Mouse (Mus musculus) MEL (cell line): ENCODE measurements around the gene Gm39653.

Experiments used
- CTCF ChIP-seq, 3 experiments: IDR thresholded peaks in 2 of 3; conservative IDR thresholded peaks in 1 of 3; 2 replicates each; pipeline ENCODE4 v1.5.1; 2011 to 2012; ENCODE audit warnings: low read length in 3 of 3, low read depth in 2 of 3, mild to moderate bottlenecking in 2 of 3, improper control_type of control experiment in 1 of 3, inconsistent platforms in 1 of 3, mixed read lengths in 1 of 3, moderate library complexity in 1 of 3; ENCODE audit not compliant: control insufficient read depth in 1 of 3, insufficient read depth in 1 of 3, poor library complexity in 1 of 3, severe bottlenecking in 1 of 3
- EP300 ChIP-seq, 2 experiments: IDR thresholded peaks; 2 replicates each; pipeline ENCODE4 v1.6.1; 2011; ENCODE audit warnings: improper control_type of control experiment in 2 of 2, low read length in 2 of 2, low read depth in 1 of 2, mild to moderate bottlenecking in 1 of 2
- GATA1 ChIP-seq: IDR thresholded peaks from 2 replicates; pipeline ENCODE4 v1.6.1; 2011; ENCODE audit warnings: low read depth, low read length, improper control_type of control experiment
- KAT2A ChIP-seq: conservative IDR thresholded peaks from 2 replicates; pipeline ENCODE4 v1.6.1; 2012; ENCODE audit warnings: low read depth, low read length, improper control_type of control experiment, inconsistent platforms
- MXI1 ChIP-seq: IDR thresholded peaks from 2 replicates; pipeline ENCODE4 v1.6.1; 2011; ENCODE audit warnings: mild to moderate bottlenecking, low read depth, low read length, improper control_type of control experiment
- POLR2A ChIP-seq, 2 experiments: IDR thresholded peaks; 2 replicates each; pipeline ENCODE4 v1.6.1; 2011 to 2012; ENCODE audit warnings: low read length in 2 of 2, mild to moderate bottlenecking in 2 of 2, control low read depth in 1 of 2, improper control_type of control experiment in 1 of 2, low read depth in 1 of 2, moderate library complexity in 1 of 2; ENCODE audit not compliant: control insufficient read depth in 1 of 2, insufficient read depth in 1 of 2, poor library complexity in 1 of 2
- POLR2AphosphoS5 ChIP-seq: IDR thresholded peaks from 2 replicates; pipeline ENCODE4 v1.6.1; 2012; ENCODE audit warnings: low read depth, borderline replicate concordance, mild to moderate bottlenecking, inconsistent platforms, low read length, moderate library complexity, mixed read lengths
- RAD21 ChIP-seq: IDR thresholded peaks from 2 replicates; pipeline ENCODE4 v1.6.1; 2011; ENCODE audit warnings: mild to moderate bottlenecking, low read depth, low read length, improper control_type of control experiment
- RCOR1 ChIP-seq: IDR thresholded peaks from 2 replicates; pipeline ENCODE4 v1.6.1; 2012; ENCODE audit warnings: low read depth, mild to moderate bottlenecking, inconsistent platforms, low read length, improper control_type of control experiment
- TCF12 ChIP-seq: IDR thresholded peaks from 2 replicates; pipeline ENCODE4 v1.6.1; 2014; ENCODE audit warnings: low read depth, mild to moderate bottlenecking, inconsistent platforms, low read length, improper control_type of control experiment, moderate library complexity
- ZC3H11A ChIP-seq: IDR thresholded peaks from 2 replicates; pipeline ENCODE4 v1.6.1; 2012; ENCODE audit warnings: low read depth, mild to moderate bottlenecking, inconsistent platforms, low read length, improper control_type of control experiment

DNA sequence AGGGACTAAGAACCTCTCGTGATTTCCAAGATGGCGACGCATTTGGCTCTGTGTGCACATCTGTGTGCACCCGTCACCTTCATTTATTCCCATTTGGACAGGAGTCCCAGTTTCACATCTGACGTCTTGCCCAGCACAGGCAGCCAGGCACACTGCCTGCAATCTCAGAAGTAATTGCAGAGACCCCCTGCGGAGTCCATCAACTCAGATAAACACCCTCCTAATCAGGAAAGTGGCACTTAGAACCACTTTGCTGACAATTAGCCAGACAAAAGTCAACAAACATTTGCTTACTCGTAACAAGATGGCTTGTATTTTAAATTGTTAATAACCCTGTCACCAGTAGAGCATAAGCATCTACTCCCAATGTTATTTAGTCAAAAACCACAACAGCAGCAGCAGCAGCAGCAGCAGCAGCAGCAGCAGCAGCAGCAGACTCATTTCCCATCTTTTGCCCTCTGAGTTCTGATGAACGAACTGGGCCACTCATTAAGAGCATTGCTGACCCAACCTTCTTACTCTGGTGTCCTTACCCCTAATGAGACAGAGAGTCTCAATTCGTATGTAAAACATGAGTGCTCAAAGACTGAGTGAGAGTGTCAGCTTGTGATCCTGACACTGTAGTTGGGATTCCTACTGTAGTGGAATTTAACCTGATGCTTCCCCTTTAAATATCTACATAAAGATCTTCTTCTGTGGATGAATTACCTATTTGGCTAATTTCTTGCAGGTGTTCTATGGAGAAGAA lies 51.6 kb downstream of the Gm39653 start:
- TF ChIP-seq POLR2A (IDR thresholded peaks at IDR 0.05; ENCODE audit: control insufficient read depth in 1 of 2, insufficient read depth in 1 of 2, low read depth in 1 of 2, low read length in 2 of 2, poor library complexity in 1 of 2) (no peak), MXI1 (no peak), GATA1 (no peak), CTCF (IDR thresholded peaks at IDR 0.05 in 2 of 3, conservative IDR thresholded peaks at IDR 0.05 in 1 of 3; ENCODE audit: control insufficient read depth in 1 of 3, insufficient read depth in 1 of 3, low read depth in 2 of 3, low read length in 3 of 3, poor library complexity in 1 of 3, severe bottlenecking in 1 of 3) (no peak), KAT2A (no peak), EP300 (IDR thresholded peaks at IDR 0.05; ENCODE audit: low read depth in 1 of 2, low read length in 2 of 2) (no peak), RCOR1 (no peak), TCF12 (no peak), POLR2AphosphoS5 (no peak), RAD21 (no peak), ZC3H11A (no peak)
